Mouse (Mus musculus) liver, embryonic 14.5 days (tissue): ENCODE results near the gene H2-Eb2. TPM values are rescaled to one million over a fixed set of nuclear protein-coding genes. Genes with fewer than 3 reads are reported as not detected.

Experiments
- ATAC-seq: fragments of 200-750 bp; cut with Nextera tagmentation; 2 replicates; pipeline ENCODE4 v1.8.0; 2017; ENCODE audit warnings: moderate number of reproducible peaks, mild to moderate bottlenecking, moderate library complexity; ENCODE audit not compliant: insufficient read depth
- DNase-seq, 3 experiments: peaks; one replicate each; pipeline ENCODE4 v3.0.0-alpha.2; 2012 to 2013; ENCODE audit warnings: low read depth in 3 of 3, low spot score in 3 of 3
- H3K27ac ChIP-seq: fragments of 300-500 bp; sonication (generic); 2 replicates; pipeline ENCODE4 v1.5.1; 2014; ENCODE audit warnings: moderate library complexity, mild to moderate bottlenecking, control low read depth, inconsistent platforms
- H3K27me3 ChIP-seq: fragments of 300-500 bp; sonication (generic); 2 replicates; pipeline ENCODE4 v1.6.1; 2014; ENCODE audit warnings: mild to moderate bottlenecking, low read length, moderate library complexity; ENCODE audit not compliant: control insufficient read depth, insufficient read depth
- H3K36me3 ChIP-seq: fragments of 300-500 bp; sonication (generic); replicated peaks from 2 replicates; pipeline ENCODE4 v1.6.1; 2014; ENCODE audit warnings: low read depth; ENCODE audit not compliant: control insufficient read depth, insufficient read depth
- H3K4me1 ChIP-seq, 2 experiments: fragments of 200-500 bp in 1 of 2; fragments of 300-500 bp in 1 of 2; sonication (generic) in 1 of 2; replicated peaks; 2 replicates each; pipeline ENCODE4 v1.6.1; 2012 to 2014; ENCODE audit warnings: antibody characterized with exemption in 1 of 2, inconsistent platforms in 1 of 2, low read length in 1 of 2; ENCODE audit not compliant: control insufficient read depth in 2 of 2, insufficient read depth in 2 of 2
- H3K4me2 ChIP-seq: fragments of 300-500 bp; sonication (generic); 2 replicates; pipeline ENCODE4 v1.6.1; 2014; ENCODE audit warnings: low read depth, mild to moderate bottlenecking, control low read depth, moderate library complexity
- H3K4me3 ChIP-seq, 2 experiments: fragments of 200-500 bp in 1 of 2; fragments of 300-500 bp in 1 of 2; sonication (generic) in 1 of 2; 2 replicates each; pipeline ENCODE4 v1.5.1; 2012 to 2014; ENCODE audit warnings: low read depth in 2 of 2, low read length in 2 of 2, mild to moderate bottlenecking in 2 of 2, control low read depth in 1 of 2, inconsistent platforms in 1 of 2, moderate library complexity in 1 of 2; ENCODE audit not compliant: insufficient read depth in 1 of 2
- H3K9ac ChIP-seq: fragments of 300-500 bp; sonication (generic); replicated peaks from 2 replicates; pipeline ENCODE4 v1.6.1; 2014; ENCODE audit warnings: mild to moderate bottlenecking, control low read depth, moderate library complexity
- H3K9me3 ChIP-seq: fragments of 300-500 bp; sonication (generic); 2 replicates; pipeline ENCODE4 v1.6.1; 2016; ENCODE audit warnings: low read length, mixed read lengths; ENCODE audit not compliant: control insufficient read depth
- CTCF ChIP-seq: IDR thresholded peaks from 2 replicates; pipeline ENCODE4 v1.5.1; 2016; ENCODE audit warnings: antibody characterized with exemption, low read depth, control low read depth
- EP300 ChIP-seq: IDR thresholded peaks from 2 replicates; pipeline ENCODE4 v1.6.1; 2016; ENCODE audit warnings: antibody characterized with exemption, low read depth
- WGBS: fragments of 180-500 bp; shearing (Covaris S2); extraction: QIAGEN DNeasy Blood & Tissue Kit; methylation state at CpG from one replicate; pipeline ENCODE4 v1.1.7; 2014; ENCODE audit not compliant: insufficient replicate concordance; 5-methylcytosine and 5-hydroxymethylcytosine counted together
- polyA plus RNA-seq, 2 experiments: library from polyadenylated mRNA; depleted of rRNA in 1 of 2; stranded (reverse) in 1 of 2; unstranded in 1 of 2; fragments of >200 nt; fragmentation: Nextera tagmentation in 1 of 2; extraction: Ambion mirVana in 1 of 2; gene quantifications; 2 replicates each; pipeline versions ENCODE4 v1.2.1 to v1.2.3; 2012 to 2014

The H2-Eb2 gene
- polyA plus RNA-seq, 2 experiments, result not detected

DNA sequence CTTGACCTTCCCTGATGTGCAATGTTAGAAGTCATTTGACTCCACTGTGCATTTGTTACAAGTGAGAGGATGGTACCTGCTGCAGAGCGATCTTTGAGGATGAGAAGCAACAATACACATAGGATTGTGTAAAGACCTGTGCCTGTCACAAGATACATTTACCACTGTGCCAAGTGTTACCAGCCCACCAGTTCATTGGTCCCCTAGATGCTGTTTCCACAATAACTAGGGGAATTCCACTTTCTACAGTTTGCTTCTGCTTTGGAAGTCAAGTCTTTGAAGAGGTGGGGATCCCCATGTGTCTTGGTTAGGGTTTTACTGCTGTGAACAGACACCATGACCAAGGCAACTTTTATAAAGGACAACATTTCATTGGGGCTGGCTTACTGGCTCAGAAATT lies 5.7 kb downstream of the H2-Eb2 start:
- Histone ChIP-seq H3K9ac (no peak overlapping the region), H3K36me3 (no peaks in the 10 kb centered on the region), H3K4me2 (no peak overlapping the region), H3K27ac (no peak overlapping the region), H3K4me3 (no peak overlapping the region), H3K9me3 (no peaks in the 10 kb centered on the region), H3K27me3 (no peaks in the 10 kb centered on the region), H3K4me1 (peaks cover 0 to 4% of the 10 kb centered on the region in 2 experiments; a peak in 1 of 4 replicates)
- no peak for ATAC-seq
- TF ChIP-seq CTCF (no peak), EP300 (no peak)
- WGBS, result 64% methylated on average over 1 of the region's 1 CpGs
- DNase-seq, result no peak

DNA sequence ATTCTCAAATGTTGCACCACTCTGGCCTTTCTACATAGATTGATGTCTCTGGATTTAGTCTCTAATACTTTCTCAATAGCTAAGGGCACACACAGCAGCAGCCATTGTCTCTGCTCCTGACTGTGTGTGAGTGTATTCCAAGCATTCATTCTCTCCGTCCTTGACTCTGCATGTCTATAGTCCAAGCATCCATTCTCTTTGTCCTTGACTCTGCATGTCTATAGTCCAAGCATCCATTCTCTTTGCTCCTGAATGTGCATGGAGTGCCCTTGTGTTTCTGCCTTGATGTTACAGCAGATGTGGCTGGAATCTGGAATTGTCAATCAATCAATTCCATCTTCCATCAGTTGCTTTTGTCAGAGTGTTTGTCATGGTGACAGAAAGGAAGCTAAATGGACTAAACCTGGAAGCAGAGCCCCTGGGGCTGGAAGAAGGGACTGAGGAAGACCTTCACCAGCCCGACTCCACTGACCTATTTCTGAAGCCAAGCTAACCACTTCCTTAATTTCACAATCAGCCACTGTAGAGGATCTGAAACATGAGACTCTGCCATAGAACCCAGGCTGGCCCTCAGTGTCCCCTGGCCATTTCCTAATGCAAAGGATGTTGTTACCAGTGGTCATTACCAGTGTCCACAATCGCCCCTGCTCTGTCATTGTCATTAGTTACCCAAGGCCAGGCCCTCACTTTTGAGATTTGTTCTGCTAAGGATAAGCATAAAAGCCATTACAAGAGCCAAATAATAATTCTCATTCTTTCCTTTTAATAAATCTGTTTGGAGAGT lies 15.3 kb downstream of the H2-Eb2 start:
- Histone ChIP-seq H3K4me2 (no peak overlapping the region), H3K27ac (no peak overlapping the region), H3K9ac (no peak overlapping the region), H3K9me3 (no peaks in the 10 kb centered on the region), H3K4me3 (no peak overlapping the region), H3K4me1 (no peaks in the 10 kb centered on the region), H3K27me3 (no peaks in the 10 kb centered on the region), H3K36me3 (no peaks in the 10 kb centered on the region)
- no peak for DNase-seq
- ATAC-seq, result no peak
- TF ChIP-seq CTCF (no peak), EP300 (no peak)
- 10% methylated on average over 3 of the region's 3 CpGs for WGBS

DNA sequence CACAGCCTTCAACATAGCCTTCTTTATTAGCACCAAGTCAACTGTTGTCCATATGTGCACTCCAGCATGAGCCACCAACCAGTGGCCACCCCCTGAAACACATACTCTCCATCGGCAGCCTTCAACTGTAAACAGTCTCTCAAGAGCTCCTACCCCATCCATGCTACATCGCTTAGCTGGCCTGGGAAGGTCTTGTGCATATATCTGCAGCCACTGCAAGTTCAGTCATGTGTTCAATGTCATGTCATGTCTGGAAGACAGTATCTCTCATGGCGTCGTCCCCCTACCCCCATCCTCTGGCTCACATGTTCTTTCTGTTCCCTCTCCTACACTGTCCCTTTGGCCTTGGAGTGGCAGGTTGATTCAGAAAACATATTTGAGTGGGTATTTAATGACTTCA lies 19.4 kb downstream of the H2-Eb2 start:
- Histone ChIP-seq H3K27ac (no peak overlapping the region), H3K27me3 (no peaks in the 10 kb centered on the region), H3K4me2 (no peak overlapping the region), H3K4me3 (no peak overlapping the region), H3K4me1 (no peaks in the 10 kb centered on the region), H3K9me3 (no peaks in the 10 kb centered on the region), H3K9ac (no peak overlapping the region), H3K36me3 (no peaks in the 10 kb centered on the region)
- DNase-seq (no peak), ATAC-seq (no peak)
- 65% methylated on average over 4 of the region's 4 CpGs for WGBS
- TF ChIP-seq EP300, result no peak
- TF ChIP-seq CTCF, result no peak

DNA sequence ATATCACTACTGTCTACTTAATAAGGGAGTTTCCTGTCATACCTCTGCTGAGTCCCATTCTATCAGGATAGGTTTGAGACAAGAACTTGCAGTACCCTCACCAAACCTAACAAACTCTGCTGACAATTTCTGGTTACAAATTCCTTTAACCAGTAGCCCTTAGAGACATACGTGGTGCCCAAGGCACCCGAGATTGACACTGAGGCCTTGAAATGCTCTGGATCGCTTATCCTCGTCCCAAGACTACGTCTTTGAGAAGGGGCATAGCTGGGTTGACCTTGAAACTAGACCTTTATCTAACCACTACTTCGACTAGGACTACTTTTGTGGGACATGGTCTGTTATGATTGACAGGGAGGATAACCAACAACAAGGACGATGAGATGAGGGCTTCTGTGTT lies 20.0 kb downstream of the H2-Eb2 start:
- Histone ChIP-seq H3K27me3 (no peaks in the 10 kb centered on the region), H3K27ac (no peak overlapping the region), H3K4me2 (no peak overlapping the region), H3K9ac (no peak overlapping the region), H3K9me3 (no peaks in the 10 kb centered on the region), H3K4me3 (no peak overlapping the region), H3K36me3 (no peaks in the 10 kb centered on the region), H3K4me1 (no peaks in the 10 kb centered on the region)
- TF ChIP-seq CTCF (no peak), EP300 (no peak)
- DNase-seq (no peak), ATAC-seq (no peak)
- 51% methylated on average over 7 of the region's 7 CpGs for WGBS

DNA sequence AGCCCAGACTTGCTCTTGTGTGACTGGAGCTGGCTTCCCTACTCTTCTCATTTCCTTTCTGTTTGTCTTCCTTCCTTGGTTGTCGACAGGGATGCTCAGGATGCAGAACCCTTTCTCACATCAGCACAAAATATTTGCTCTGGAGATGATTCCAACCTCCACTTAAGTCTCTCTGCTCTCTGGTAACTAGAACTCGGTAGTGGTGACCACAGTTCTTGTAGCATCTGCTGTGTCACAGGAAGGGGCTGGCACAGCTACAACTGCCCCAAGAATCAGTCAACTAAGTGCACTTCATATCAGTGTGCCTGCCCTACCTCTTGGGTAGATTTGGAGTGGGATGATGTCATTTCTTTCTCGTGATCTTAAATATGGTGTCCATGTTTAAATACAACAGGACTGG lies 20.6 kb downstream of the H2-Eb2 start:
- WGBS, result 19% methylated on average over 3 of the region's 3 CpGs
- TF ChIP-seq CTCF (no peak), EP300 (no peak)
- H3K27ac ChIP-seq, result no peak overlapping the region
- H3K9ac ChIP-seq, result no peak overlapping the region
- DNase-seq (no peak), ATAC-seq (no peak)
- H3K27me3 ChIP-seq, result no peaks in the 10 kb centered on the region
- H3K36me3 ChIP-seq, result no peaks in the 10 kb centered on the region
- no peaks in the 10 kb centered on the region for H3K9me3 ChIP-seq
- no peak overlapping the region for H3K4me3 ChIP-seq
- H3K4me1 ChIP-seq, result no peaks in the 10 kb centered on the region
- no peak overlapping the region for H3K4me2 ChIP-seq
